Mouse (Mus musculus) splenic B cell, adult 2 months (primary cell): ENCODE data around the gene Mmd2.

Source experiments
- DNase-seq: peaks from one replicate; pipeline ENCODE4 v3.0.0-alpha.2; 2011; ENCODE audit warnings: low read depth, low spot score
- H3K27me3 ChIP-seq: 2 replicates; pipeline ENCODE4 v1.6.1; 2012; ENCODE audit warnings: mild to moderate bottlenecking, low read length, moderate library complexity, mixed read lengths; ENCODE audit not compliant: control insufficient read depth, poor library complexity, insufficient read depth, severe bottlenecking
- H3K36me3 ChIP-seq: 2 replicates; pipeline ENCODE4 v1.6.1; 2012; ENCODE audit warnings: mild to moderate bottlenecking, low read length, moderate library complexity, mixed read lengths; ENCODE audit not compliant: control insufficient read depth, poor library complexity, insufficient read depth, severe bottlenecking

The Mmd2 gene

GRCm38 (mm10) chr5:142545014-142545795 is 63.4 kb downstream of the Mmd2 start:
- Histone ChIP-seq H3K36me3 (no peaks in the 10 kb centered on the region), H3K27me3 (0 out of 2 replicates have a peak, but pooled peaks cover 1% of the 10 kb centered on the region)
- no peak for DNase-seq

DNA sequence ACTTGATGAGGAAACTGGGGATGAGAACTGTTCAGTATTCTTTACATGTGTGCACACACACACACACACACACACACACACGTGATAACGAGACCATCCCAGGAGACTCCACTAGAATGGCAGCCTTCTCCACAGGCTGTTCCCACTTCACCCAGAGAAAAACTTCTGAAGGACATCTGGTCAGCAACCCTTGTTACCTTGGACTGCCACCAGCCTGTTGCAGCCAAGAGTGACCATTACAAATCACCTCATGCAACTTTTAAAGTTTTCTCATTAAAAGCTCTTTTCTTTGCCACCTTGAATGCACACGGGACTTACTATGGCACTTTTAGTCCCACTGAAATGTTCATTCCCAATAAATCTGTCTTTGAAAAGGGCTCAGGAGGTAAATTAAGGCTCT is 71.3 kb downstream of the Mmd2 start:
- H3K36me3 ChIP-seq: no peaks in the 10 kb centered on the region
- no peak for DNase-seq
- H3K27me3 ChIP-seq: no peaks in the 10 kb centered on the region

- Histone ChIP-seq H3K27me3 (no peaks in the 10 kb centered on the region), H3K36me3 (no peaks in the 10 kb centered on the region)
- no peak for DNase-seq
Measured at GRCm38 (mm10) chr5:142535388-142535787, 73.2 kb downstream of the Mmd2 start.

- H3K27me3 ChIP-seq: no peaks in the 10 kb centered on the region
- no peak for DNase-seq
- no peaks in the 10 kb centered on the region for H3K36me3 ChIP-seq
Measured at GRCm38 (mm10) chr5:142529915-142530314, 78.7 kb downstream of the Mmd2 start, which contains the start of gene Papolb. TSS of gene Papolb (minus strand) at chr5:142530076.

- Histone ChIP-seq H3K27me3 (no peaks in the 10 kb centered on the region), H3K36me3 (no peaks in the 10 kb centered on the region)
- DNase-seq: no peak
Measured at GRCm38 (mm10) chr5:142524711-142525464, 83.7 kb downstream of the Mmd2 start.

- H3K36me3 ChIP-seq: no peaks in the 10 kb centered on the region
- DNase-seq: no peak
Measured at GRCm38 (mm10) chr5:142521195-142521866, 87.3 kb downstream of the Mmd2 start.

GRCm38 (mm10) chr5:142520360-142520759 is 88.2 kb downstream of the Mmd2 start:
- DNase-seq: no peak
- Histone ChIP-seq H3K36me3 (no peaks in the 10 kb centered on the region), H3K27me3 (no peaks in the 10 kb centered on the region)

More at GRCm38 (mm10) chr5:142521195-142521866, 87.3 kb downstream of the Mmd2 start:
- no peaks in the 10 kb centered on the region for H3K27me3 ChIP-seq

DNA sequence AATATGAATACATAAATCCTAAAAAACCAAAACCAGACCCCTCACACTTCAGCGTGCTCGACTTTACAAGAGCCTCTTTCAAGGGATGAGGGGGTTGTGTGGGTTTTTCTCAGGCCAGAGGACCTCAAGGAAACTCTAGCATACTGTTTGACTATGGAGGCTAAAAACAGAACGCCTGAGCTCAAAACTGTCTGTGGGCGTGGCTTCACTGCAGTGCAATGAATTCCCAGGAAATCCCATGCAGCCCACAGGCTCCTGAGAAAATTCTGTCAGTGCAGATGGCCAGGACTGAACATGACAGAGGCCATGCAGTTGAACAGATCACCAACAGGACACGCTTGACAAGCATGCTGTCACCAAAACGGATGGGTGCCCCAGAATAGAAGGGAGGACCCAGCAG is 89.6 kb downstream of the Mmd2 start:
- Histone ChIP-seq H3K27me3 (no peaks in the 10 kb centered on the region), H3K36me3 (no peaks in the 10 kb centered on the region)
- DNase-seq: no peak
